Mouse (Mus musculus): ENCODE measurements around the gene Slc8a3.

Gene Slc8a3

DNA sequence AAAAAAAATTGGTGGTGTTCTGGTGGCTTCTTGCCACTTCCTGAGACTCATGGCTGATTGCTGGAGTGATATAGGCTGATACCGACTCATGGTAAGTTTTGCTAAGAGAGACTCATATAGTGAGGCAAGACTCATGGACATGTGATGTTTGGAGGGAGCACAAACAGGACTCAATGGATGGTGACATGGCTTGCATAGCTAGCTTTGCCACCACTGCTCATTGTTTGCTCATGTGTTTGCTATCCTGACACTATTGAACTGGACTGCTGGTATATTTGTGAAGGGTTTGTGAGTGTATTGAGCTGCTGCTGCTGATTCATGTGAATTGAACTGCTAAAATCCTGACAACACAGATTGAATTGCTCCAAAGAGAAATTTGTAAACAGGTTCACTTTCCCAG lies 95.8 kb downstream of the Slc8a3 start:
- no peak for DNase-seq (ENCODE audit: low spot score in 2 of 2)

GRCm38 (mm10) chr12:81235456-81236330 lies 97.3 kb downstream of the Slc8a3 start:
- no peak for DNase-seq (ENCODE audit: low spot score in 2 of 2)

GRCm38 (mm10) chr12:81233746-81234380 lies 99.1 kb downstream of the Slc8a3 start:
- no peak for DNase-seq (ENCODE audit: low spot score in 2 of 2)

GRCm38 (mm10) chr12:81227767-81228460 lies 105.1 kb downstream of the Slc8a3 start:
- DNase-seq (ENCODE audit: low spot score in 2 of 2): peak in 1 of 2 experiments; percentile 6

- DNase-seq (ENCODE audit: low spot score in 2 of 2): no peak
Observed at GRCm38 (mm10) chr12:81226590-81226989, 106.4 kb downstream of the Slc8a3 start.

DNA sequence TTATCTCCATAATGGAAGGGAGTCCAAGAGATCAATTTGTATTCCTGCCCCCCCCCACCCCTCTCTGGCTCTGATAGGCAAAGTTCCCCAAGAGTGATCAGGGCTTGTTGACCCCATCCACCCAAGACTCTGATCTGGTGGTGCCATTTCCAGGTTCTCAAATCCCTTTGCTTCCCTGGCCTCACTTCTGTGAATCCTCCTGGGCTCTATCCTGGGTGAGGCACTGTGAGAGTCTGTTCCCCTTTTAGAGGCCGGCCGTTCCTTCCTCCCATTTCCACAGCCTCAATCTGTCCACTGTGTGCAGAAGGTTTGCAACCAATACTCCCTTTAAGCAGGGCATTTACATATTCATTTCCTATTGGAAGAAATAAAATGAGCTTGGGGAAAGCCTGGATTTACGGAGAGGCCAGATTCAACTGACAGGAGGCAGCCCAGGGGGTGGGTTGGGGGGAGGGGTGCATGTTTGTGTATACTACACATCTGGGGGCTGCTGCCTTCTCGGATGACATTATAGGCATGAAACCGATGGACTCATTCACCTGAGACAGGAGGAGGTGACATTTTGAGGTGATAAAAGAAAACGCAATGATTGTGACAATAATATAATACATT lies 106.9 kb downstream of the Slc8a3 start:
- no peak for DNase-seq (ENCODE audit: low spot score in 2 of 2)

DNA sequence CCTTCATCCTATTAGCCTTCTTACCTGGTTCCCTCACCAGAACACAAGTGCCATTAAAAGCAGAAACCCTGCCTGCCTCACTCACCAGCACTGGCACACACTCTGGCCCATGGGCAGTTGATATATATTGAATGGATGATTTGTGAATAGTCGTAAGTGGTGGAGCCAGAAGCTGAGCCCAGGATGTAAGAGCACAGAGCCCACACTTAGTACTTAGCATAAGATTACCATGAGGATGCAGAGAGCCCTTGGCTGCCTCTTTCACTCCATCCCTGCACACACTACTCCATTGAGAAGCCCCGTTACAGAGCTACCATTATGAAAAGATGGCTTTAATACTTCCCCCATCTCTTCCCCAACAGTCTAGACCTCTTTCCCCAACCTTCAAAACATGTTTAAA lies 108.1 kb downstream of the Slc8a3 start:
- DNase-seq (ENCODE audit: low spot score in 2 of 2): no peak

DNA sequence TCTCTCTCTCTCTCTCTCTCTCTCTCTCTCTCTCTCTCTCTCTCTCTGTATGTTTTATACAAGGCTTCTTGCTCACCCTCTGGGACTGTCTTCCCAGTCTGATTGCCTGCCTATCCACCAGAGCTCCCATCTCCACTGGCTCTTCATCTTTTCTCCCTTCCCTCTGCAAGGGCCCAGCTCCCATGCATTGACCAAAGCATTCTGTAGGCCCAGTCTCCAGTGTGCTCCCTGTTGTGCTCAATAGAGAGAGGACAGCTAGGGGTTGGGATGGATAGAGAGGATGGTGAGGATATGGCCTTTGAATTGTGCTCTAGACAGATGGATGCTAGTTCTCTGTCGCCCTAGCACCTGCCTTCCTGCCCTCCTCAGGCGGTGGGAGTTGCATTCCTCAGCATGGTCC lies 109.7 kb downstream of the Slc8a3 start:
- no peak for DNase-seq (ENCODE audit: low spot score in 2 of 2)

GRCm38 (mm10) chr12:81219339-81219738 lies 113.6 kb downstream of the Slc8a3 start:
- no peak for DNase-seq (ENCODE audit: low spot score in 2 of 2)

DNA sequence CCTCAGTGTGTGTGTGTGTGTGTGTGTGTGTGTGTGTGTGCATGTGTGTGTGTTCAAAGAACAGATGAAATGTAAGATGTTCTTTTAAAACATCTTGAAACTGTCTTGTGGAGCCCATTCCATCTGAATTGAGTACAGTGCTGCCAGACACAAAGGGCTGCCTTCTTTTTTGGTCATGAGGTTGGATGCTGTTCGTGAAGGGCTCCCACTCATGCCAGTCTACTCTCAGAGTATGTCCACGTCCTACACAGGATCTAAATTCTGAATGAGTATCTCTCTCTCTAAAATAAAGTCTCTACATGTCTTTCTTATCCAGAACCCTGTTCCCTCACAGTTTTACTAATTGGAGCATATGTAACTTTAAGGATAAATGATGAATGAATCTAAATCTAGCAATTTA lies 124.4 kb downstream of the Slc8a3 start:
- DNase-seq (ENCODE audit: low spot score in 2 of 2): no peak

- no peak for DNase-seq (ENCODE audit: low spot score in 2 of 2)
Observed at GRCm38 (mm10) chr12:81205619-81206560, 127.1 kb downstream of the Slc8a3 start.

GRCm38 (mm10) chr12:81203226-81203625 lies 129.8 kb downstream of the Slc8a3 start:
- no peak for DNase-seq (ENCODE audit: low spot score in 2 of 2)

DNA sequence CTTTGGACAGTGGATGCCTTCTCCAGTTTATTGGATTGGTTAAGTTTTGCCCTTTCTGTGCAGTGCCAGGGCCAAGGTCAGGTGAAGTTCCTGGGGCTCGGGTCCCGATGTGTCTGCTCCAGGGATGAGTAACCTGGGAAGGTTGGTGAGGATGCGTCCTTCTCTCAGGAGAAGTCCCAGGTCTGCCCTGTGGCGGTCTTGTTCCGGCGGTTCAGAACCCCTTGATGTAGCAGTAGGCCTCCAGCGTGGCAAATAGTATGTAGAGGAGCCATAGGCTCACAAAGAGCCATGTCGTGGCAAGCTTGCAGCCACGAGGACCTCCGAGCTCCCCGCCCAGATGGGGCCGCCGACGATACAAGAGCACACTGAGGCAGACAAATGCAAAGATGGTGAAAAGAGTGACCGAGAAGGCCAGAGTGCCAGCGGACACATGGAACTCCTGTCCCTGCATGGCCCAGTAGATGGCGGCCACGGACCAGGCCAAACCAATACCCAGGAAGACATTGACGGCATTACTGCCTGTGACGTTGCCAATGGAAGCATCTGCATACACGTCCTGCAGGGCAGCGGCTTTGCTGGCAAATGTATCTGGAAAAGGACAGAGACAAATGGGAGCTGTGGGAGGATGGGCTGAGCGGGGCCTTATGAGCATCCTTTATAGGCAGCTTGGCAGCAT lies 133.6 kb downstream of the Slc8a3 start:
- DNase-seq (ENCODE audit: low spot score in 2 of 2): peak; percentile 63 to 86

GRCm38 (mm10) chr12:81197468-81198075 lies 135.4 kb downstream of the Slc8a3 start:
- DNase-seq (ENCODE audit: low spot score in 2 of 2): no peak

DNA sequence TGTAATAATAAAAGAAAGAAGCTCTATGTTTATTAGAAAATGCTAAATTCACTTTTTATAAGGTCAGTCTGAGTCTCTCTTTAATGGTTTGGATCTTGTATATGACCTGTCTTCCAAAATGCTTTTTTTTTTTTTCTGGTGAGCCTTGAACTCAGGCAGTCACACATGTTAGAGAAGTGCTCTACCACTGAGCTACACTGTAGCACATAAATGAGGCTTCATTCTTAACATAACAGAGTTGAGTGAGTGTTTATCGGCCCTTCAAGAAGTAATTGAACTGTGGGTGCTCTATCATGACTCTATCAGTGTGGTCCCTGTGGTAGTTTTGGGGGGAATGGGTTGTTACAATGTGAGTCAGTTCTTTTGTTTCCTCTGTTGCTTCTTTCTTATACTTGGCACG lies 139.0 kb downstream of the Slc8a3 start:
- no peak for DNase-seq (ENCODE audit: low spot score in 2 of 2)

GRCm38 (mm10) chr12:81189636-81190035 lies 143.3 kb downstream of the Slc8a3 start:
- no peak for DNase-seq (ENCODE audit: low spot score in 2 of 2)

DNA sequence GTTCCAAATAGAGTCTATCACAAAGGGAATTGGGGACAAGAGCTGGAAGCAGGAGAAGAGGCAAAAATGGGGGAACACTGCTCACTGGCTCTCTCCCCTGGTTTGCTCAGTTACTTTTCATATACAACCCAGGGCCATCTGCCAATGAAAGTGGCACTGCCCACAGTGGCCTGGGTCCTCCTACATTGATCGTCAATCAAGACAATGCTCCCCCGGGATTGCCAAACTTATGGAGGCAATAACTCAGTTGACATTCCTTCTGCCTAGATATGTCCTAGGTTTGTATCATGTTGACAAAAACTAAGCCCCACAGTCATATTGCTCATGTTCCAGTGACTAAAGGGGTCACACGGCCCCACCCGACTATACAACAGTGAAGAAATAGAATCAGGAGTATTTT lies 144.0 kb downstream of the Slc8a3 start:
- no peak for DNase-seq (ENCODE audit: low spot score in 2 of 2)

GRCm38 (mm10) chr12:81188423-81188822 lies 144.6 kb downstream of the Slc8a3 start:
- DNase-seq (ENCODE audit: low spot score in 2 of 2): no peak

- DNase-seq (ENCODE audit: low spot score in 2 of 2): no peak
Observed at GRCm38 (mm10) chr12:81186668-81187067, 146.3 kb downstream of the Slc8a3 start.

GRCm38 (mm10) chr12:81186081-81186480 lies 146.9 kb downstream of the Slc8a3 start:
- no peak for DNase-seq (ENCODE audit: low spot score in 2 of 2)

All from cerebellum, postnatal 4 days (tissue).